ENCODE assay signal across 22 mouse cellular contexts in genomic region chr12:76093613-76094588, GRCm38 (mm10).
DNase-seq lines count a peak whose midpoint lies in the region; ATAC-seq and TF ChIP-seq lines count a peak whose summit lies in the region.
"Had no signal": no experiment of that assay in that cellular context is flagged by ENCODE, and none has a peak within 500 bp of the region (broad histone marks: within the 10 kb centered on the region; RNA-seq: fewer than 3 reads in every experiment).

No protein-coding gene starts in this region.

- whole genome bisulfite sequencing in limb, embryonic 13.5 days: 94% methylated on average over 15 of the region's 15 CpGs
- WGBS in limb, embryonic 10.5 days: 94% methylated on average over 15 of the region's 15 CpGs
- WGBS in midbrain, postnatal 0 days: 90% methylated on average over 15 of the region's 15 CpGs
- 91% methylated on average over 15 of the region's 15 CpGs for WGBS in midbrain, embryonic 15.5 days

- H3K9ac ChIP-seq in limb, embryonic 13.5 days: no peak overlapping the region
- H3K9ac ChIP-seq in midbrain, postnatal 0 days (replicated peaks; ENCODE audit: low read length, poor library complexity, severe bottlenecking): no peak overlapping the region
- H3K9ac ChIP-seq in midbrain, embryonic 15.5 days: no peak overlapping the region
- H3K9ac ChIP-seq: embryonic facial prominence, embryonic 13.5 days; hindbrain, embryonic 15.5 days; liver, embryonic 14.5 days; neural tube, embryonic 12.5 days; stomach, embryonic 15.5 days had no signal

- H3K4me2 ChIP-seq in limb, embryonic 13.5 days (replicated peaks): no peak overlapping the region
- no peak overlapping the region for H3K4me2 ChIP-seq in midbrain, postnatal 0 days (ENCODE audit: low read depth, low read length, poor library complexity, severe bottlenecking)
- H3K4me2 ChIP-seq in midbrain, embryonic 15.5 days: no peak overlapping the region
- H3K4me2 ChIP-seq: embryonic facial prominence, embryonic 13.5 days; hindbrain, embryonic 15.5 days; neural tube, embryonic 12.5 days; stomach, embryonic 15.5 days had no signal

- no peaks in the 10 kb centered on the region for H3K9me3 ChIP-seq in limb, embryonic 13.5 days
- no peaks in the 10 kb centered on the region for H3K9me3 ChIP-seq in limb, embryonic 10.5 days (replicated peaks)
- H3K9me3 ChIP-seq in midbrain, postnatal 0 days (ENCODE audit: low read length): no peaks in the 10 kb centered on the region
- H3K9me3 ChIP-seq in midbrain, embryonic 15.5 days: no peaks in the 10 kb centered on the region
- H3K9me3 ChIP-seq: embryonic facial prominence, embryonic 13.5 days; forebrain, embryonic 10.5 days; hindbrain, embryonic 15.5 days; neural tube, embryonic 12.5 days; stomach, embryonic 15.5 days had no signal

- peaks cover 79% of the 10 kb centered on the region for H3K36me3 ChIP-seq in limb, embryonic 13.5 days
- H3K36me3 ChIP-seq in limb, embryonic 10.5 days: peaks cover 99% of the 10 kb centered on the region
- peaks cover 62% of the 10 kb centered on the region for H3K36me3 ChIP-seq in midbrain, postnatal 0 days (ENCODE audit: insufficient read depth, low read length)
- peaks cover 39% of the 10 kb centered on the region for H3K36me3 ChIP-seq in midbrain, embryonic 15.5 days (replicated peaks)

- H3K27me3 ChIP-seq in limb, embryonic 13.5 days: no peaks in the 10 kb centered on the region
- no peaks in the 10 kb centered on the region for H3K27me3 ChIP-seq in limb, embryonic 10.5 days (ENCODE audit: low read depth, poor library complexity, severe bottlenecking)
- no peaks in the 10 kb centered on the region for H3K27me3 ChIP-seq in midbrain, postnatal 0 days (ENCODE audit: insufficient read depth, low read length)
- H3K27me3 ChIP-seq in midbrain, embryonic 15.5 days (replicated peaks): no peaks in the 10 kb centered on the region
- H3K27me3 ChIP-seq: embryonic facial prominence, embryonic 13.5 days; hindbrain, embryonic 15.5 days; neural tube, embryonic 12.5 days; Patski; stomach, embryonic 15.5 days had no signal

- peaks cover 10% of the 10 kb centered on the region for H3K4me1 ChIP-seq in limb, embryonic 13.5 days
- peaks cover 6% of the 10 kb centered on the region; the same call in 1 of the 2 replicates for H3K4me1 ChIP-seq in limb, embryonic 10.5 days
- no peaks in the 10 kb centered on the region for H3K4me1 ChIP-seq in midbrain, postnatal 0 days (ENCODE audit: insufficient read depth, low read length)
- no peaks in the 10 kb centered on the region for H3K4me1 ChIP-seq in midbrain, embryonic 15.5 days
- H3K4me1 ChIP-seq: forebrain, embryonic 10.5 days; neural tube, embryonic 12.5 days; stomach, embryonic 15.5 days had no signal

- H3K27ac ChIP-seq in limb, embryonic 13.5 days: 0 out of 2 replicates have a peak overlapping the region, but pooled peaks have one; percentile 10
- H3K27ac ChIP-seq in limb, embryonic 10.5 days: no peak overlapping the region
- H3K27ac ChIP-seq in midbrain, postnatal 0 days (ENCODE audit: low read depth, low read length): no peak overlapping the region
- H3K27ac ChIP-seq in midbrain, embryonic 15.5 days: no peak overlapping the region
- H3K27ac ChIP-seq: embryonic facial prominence, embryonic 13.5 days; forebrain, embryonic 10.5 days; gastrocnemius, adult 2 months; hindbrain, embryonic 15.5 days; liver, embryonic 14.5 days; neural tube, embryonic 12.5 days; stomach, embryonic 15.5 days had no signal

- peak; percentile 35 to 44 for DNase-seq in cerebellum, postnatal 14 days
- no peak for DNase-seq in cerebellum, adult 11 months
- DNase-seq in limb, embryonic 10.5 days (ENCODE audit: low spot score): no peak
- peak; percentile 26 for DNase-seq in midbrain, postnatal 0 days (ENCODE audit: low spot score)
- DNase-seq in right cerebral cortex, postnatal 4 days: no peak
- DNase-seq in kidney, postnatal 36 days: no peak
- DNase-seq: adrenal gland, postnatal 36 days; gastrocnemius, adult 2 months; heart, postnatal 14 days; kidney, adult 8-10 months; kidney, postnatal 25 days; layer of hippocampus, adult 9-11 months had no signal

- no peak overlapping the region for H3K4me3 ChIP-seq in limb, embryonic 13.5 days
- no peak overlapping the region for H3K4me3 ChIP-seq in limb, embryonic 10.5 days
- H3K4me3 ChIP-seq in midbrain, postnatal 0 days (ENCODE audit: low read depth, low read length): no peak overlapping the region
- no peak overlapping the region for H3K4me3 ChIP-seq in midbrain, embryonic 15.5 days
- H3K4me3 ChIP-seq: embryonic facial prominence, embryonic 13.5 days; forebrain, embryonic 10.5 days; gastrocnemius, adult 2 months; hindbrain, embryonic 15.5 days; neural tube, embryonic 12.5 days; stomach, embryonic 15.5 days had no signal

- no peak for ATAC-seq in limb, embryonic 13.5 days (ENCODE audit: low FRiP score, low read depth)
- no peak for ATAC-seq in midbrain, postnatal 0 days (ENCODE audit: low FRiP score)
- no peak for ATAC-seq in midbrain, embryonic 15.5 days (replicated peaks)
- ATAC-seq: activated CD4-positive, CD25-positive, alpha-beta regulatory T cell, adult 4 months; Patski had no signal

- no peak for TF ChIP-seq CTCF in midbrain, postnatal 0 days (IDR thresholded peaks at IDR 0.05)

Comparison
In these comparisons a context has a peak if more than half of its experiments do, and no peak if none do; other contexts are left out.
1. DNase-seq: peak in cerebellum, postnatal 14 days (2 of 2) and midbrain, postnatal 0 days (single experiment); none in cerebellum, adult 11 months (single experiment), limb, embryonic 10.5 days (single experiment), right cerebral cortex, postnatal 4 days (single experiment) and kidney, postnatal 36 days (0 of 2).